Mouse (Mus musculus): ENCODE measurements around the gene Nuf2. TPM values are rescaled to one million over a fixed set of nuclear protein-coding genes. Genes with fewer than 3 reads are reported as not detected.
"Not testable (repeated sequence)": the region's sequence is repeated elsewhere in the genome, so short reads cannot be mapped to it uniquely, and the experiment has no call there.

Gene Nuf2
- polyA plus RNA-seq, 1 experiment from 2014 or later = 43.0 TPM

GRCm38 (mm10) chr1:169517899-169518517, 13.3 kb downstream of the Nuf2 start:
- not testable (repeated sequence) for H3K4me1 ChIP-seq (replicated peaks); H3K9me3 ChIP-seq (replicated peaks); H3K4me3 ChIP-seq (replicated peaks); H3K27me3 ChIP-seq; H3K9ac ChIP-seq; H3K27ac ChIP-seq (replicated peaks); H3K4me2 ChIP-seq; ATAC-seq (ENCODE audit: insufficient read depth)
- peaks cover 84% of the 10 kb centered on the region for H3K36me3 ChIP-seq (replicated peaks)
- WGBS (ENCODE audit: insufficient replicate concordance) = 86% methylated on average over 7 of the region's 7 CpGs

GRCm38 (mm10) chr1:169517376-169517892, 13.8 kb downstream of the Nuf2 start:
- Histone ChIP-seq H3K36me3 (replicated peaks) (peaks cover 84% of the 10 kb centered on the region), H3K27ac (replicated peaks) (no peak overlapping the region), H3K9ac (no peak overlapping the region), H3K27me3 (no peaks in the 10 kb centered on the region), H3K4me2 (no peak overlapping the region), H3K4me3 (replicated peaks) (no peak overlapping the region), H3K9me3 (replicated peaks) (no peaks in the 10 kb centered on the region), H3K4me1 (replicated peaks) (0 out of 2 replicates have a peak, but pooled peaks cover 3% of the 10 kb centered on the region)
- ATAC-seq (ENCODE audit: insufficient read depth) = no peak
- 91% methylated on average over 8 of the region's 8 CpGs for WGBS (ENCODE audit: insufficient replicate concordance)

GRCm38 (mm10) chr1:169506354-169506753, 24.9 kb downstream of the Nuf2 start:
- no peak overlapping the region for H3K4me3 ChIP-seq (replicated peaks)
- WGBS (ENCODE audit: insufficient replicate concordance) = 84% methylated on average over 6 of the region's 6 CpGs
- no peak overlapping the region for H3K27ac ChIP-seq (replicated peaks)
- H3K4me2 ChIP-seq = no peak overlapping the region
- H3K9me3 ChIP-seq (replicated peaks) = no peaks in the 10 kb centered on the region
- no peaks in the 10 kb centered on the region for H3K27me3 ChIP-seq
- peaks cover 93% of the 10 kb centered on the region for H3K36me3 ChIP-seq (replicated peaks)
- H3K4me1 ChIP-seq (replicated peaks) = no peaks in the 10 kb centered on the region
- ATAC-seq (ENCODE audit: insufficient read depth) = no peak
- no peak overlapping the region for H3K9ac ChIP-seq

GRCm38 (mm10) chr1:169502876-169503275, 28.4 kb downstream of the Nuf2 start:
- no peaks in the 10 kb centered on the region for H3K4me1 ChIP-seq (replicated peaks)
- WGBS (ENCODE audit: insufficient replicate concordance) = 81% methylated on average over 3 of the region's 3 CpGs
- H3K9ac ChIP-seq = no peak overlapping the region
- H3K36me3 ChIP-seq (replicated peaks) = peaks cover 96% of the 10 kb centered on the region
- H3K27ac ChIP-seq (replicated peaks) = no peak overlapping the region
- H3K27me3 ChIP-seq = no peaks in the 10 kb centered on the region
- ATAC-seq (ENCODE audit: insufficient read depth) = no peak
- no peak overlapping the region for H3K4me3 ChIP-seq (replicated peaks)
- H3K9me3 ChIP-seq (replicated peaks) = no peaks in the 10 kb centered on the region
- H3K4me2 ChIP-seq = no peak overlapping the region

- WGBS (ENCODE audit: insufficient replicate concordance) = 77% methylated on average over 8 of the region's 8 CpGs
- no peak overlapping the region for H3K4me2 ChIP-seq
- ATAC-seq (ENCODE audit: insufficient read depth) = no peak
- no peak overlapping the region for H3K4me3 ChIP-seq (replicated peaks)
- H3K9ac ChIP-seq = no peak overlapping the region
- peaks cover 56% of the 10 kb centered on the region for H3K36me3 ChIP-seq (replicated peaks)
- no peaks in the 10 kb centered on the region for H3K4me1 ChIP-seq (replicated peaks)
- H3K27me3 ChIP-seq = no peaks in the 10 kb centered on the region
- H3K27ac ChIP-seq (replicated peaks) = no peak overlapping the region
- no peaks in the 10 kb centered on the region for H3K9me3 ChIP-seq (replicated peaks)
Observed at GRCm38 (mm10) chr1:169495621-169496020, 35.6 kb downstream of the Nuf2 start.

- Histone ChIP-seq H3K27me3 (no peaks in the 10 kb centered on the region), H3K9me3 (replicated peaks) (no peaks in the 10 kb centered on the region), H3K36me3 (replicated peaks) (peaks cover 18% of the 10 kb centered on the region), H3K4me3 (replicated peaks) (no peak overlapping the region), H3K27ac (replicated peaks) (no peak overlapping the region), H3K9ac (no peak overlapping the region), H3K4me2 (no peak overlapping the region), H3K4me1 (replicated peaks) (no peaks in the 10 kb centered on the region)
- whole genome bisulfite sequencing (ENCODE audit: insufficient replicate concordance) = 30% methylated on average over 1 of the region's 1 CpGs
- ATAC-seq (ENCODE audit: insufficient read depth) = no peak
Observed at GRCm38 (mm10) chr1:169491561-169491960, 39.7 kb downstream of the Nuf2 start.

GRCm38 (mm10) chr1:169485408-169485885, 45.8 kb downstream of the Nuf2 start:
- Histone ChIP-seq H3K27ac (replicated peaks) (no peak overlapping the region), H3K27me3 (no peaks in the 10 kb centered on the region), H3K9ac (no peak overlapping the region), H3K4me3 (replicated peaks) (no peak overlapping the region), H3K9me3 (replicated peaks) (no peaks in the 10 kb centered on the region), H3K36me3 (replicated peaks) (no peaks in the 10 kb centered on the region), H3K4me2 (no peak overlapping the region), H3K4me1 (replicated peaks) (no peaks in the 10 kb centered on the region)
- WGBS (ENCODE audit: insufficient replicate concordance) = 65% methylated on average over 6 of the region's 6 CpGs
- ATAC-seq (ENCODE audit: insufficient read depth) = no peak

GRCm38 (mm10) chr1:169484565-169484964, 46.7 kb downstream of the Nuf2 start:
- 56% methylated on average over 4 of the region's 4 CpGs for WGBS (ENCODE audit: insufficient replicate concordance)
- Histone ChIP-seq H3K27me3 (no peaks in the 10 kb centered on the region), H3K9ac (no peak overlapping the region), H3K27ac (replicated peaks) (no peak overlapping the region), H3K9me3 (replicated peaks) (no peaks in the 10 kb centered on the region), H3K4me1 (replicated peaks) (no peaks in the 10 kb centered on the region), H3K36me3 (replicated peaks) (no peaks in the 10 kb centered on the region), H3K4me3 (replicated peaks) (no peak overlapping the region), H3K4me2 (no peak overlapping the region)
- no peak for ATAC-seq (ENCODE audit: insufficient read depth)

GRCm38 (mm10) chr1:169482596-169483335, 48.5 kb downstream of the Nuf2 start:
- WGBS (ENCODE audit: insufficient replicate concordance) = 71% methylated on average over 6 of the region's 6 CpGs
- H3K9me3 ChIP-seq (replicated peaks) = no peaks in the 10 kb centered on the region
- ATAC-seq (ENCODE audit: insufficient read depth) = no peak
- H3K4me2 ChIP-seq = no peak overlapping the region
- H3K36me3 ChIP-seq (replicated peaks) = no peaks in the 10 kb centered on the region
- H3K4me3 ChIP-seq (replicated peaks) = no peak overlapping the region
- no peak overlapping the region for H3K9ac ChIP-seq
- no peak overlapping the region for H3K27ac ChIP-seq (replicated peaks)
- no peaks in the 10 kb centered on the region for H3K27me3 ChIP-seq
- no peaks in the 10 kb centered on the region for H3K4me1 ChIP-seq (replicated peaks)

GRCm38 (mm10) chr1:169471185-169471584, 60.1 kb downstream of the Nuf2 start:
- Histone ChIP-seq H3K4me1 (replicated peaks) (no peaks in the 10 kb centered on the region), H3K27me3 (no peaks in the 10 kb centered on the region), H3K4me3 (replicated peaks) (no peak overlapping the region), H3K4me2 (no peak overlapping the region), H3K9ac (no peak overlapping the region), H3K27ac (replicated peaks) (no peak overlapping the region), H3K9me3 (replicated peaks) (no peaks in the 10 kb centered on the region), H3K36me3 (replicated peaks) (no peaks in the 10 kb centered on the region)
- no peak for ATAC-seq (ENCODE audit: insufficient read depth)
- 54% methylated on average over 3 of the region's 3 CpGs for WGBS (ENCODE audit: insufficient replicate concordance)

GRCm38 (mm10) chr1:169467791-169468190, 63.5 kb downstream of the Nuf2 start:
- no peaks in the 10 kb centered on the region for H3K4me1 ChIP-seq (replicated peaks)
- no peak overlapping the region for H3K4me2 ChIP-seq
- no peak overlapping the region for H3K9ac ChIP-seq
- no peaks in the 10 kb centered on the region for H3K36me3 ChIP-seq (replicated peaks)
- H3K27me3 ChIP-seq = no peaks in the 10 kb centered on the region
- no peaks in the 10 kb centered on the region for H3K9me3 ChIP-seq (replicated peaks)
- no peak for ATAC-seq (ENCODE audit: insufficient read depth)
- WGBS (ENCODE audit: insufficient replicate concordance) = 65% methylated on average over 5 of the region's 5 CpGs
- no peak overlapping the region for H3K27ac ChIP-seq (replicated peaks)
- no peak overlapping the region for H3K4me3 ChIP-seq (replicated peaks)
